Mouse (Mus musculus) hindbrain, embryonic 12.5 days (tissue): Measurements from ENCODE around the gene Gab1. TPM values are rescaled to one million over a fixed set of nuclear protein-coding genes. Genes with fewer than 3 reads are reported as not detected.

Experiments
- ATAC-seq: fragments of 200-750 bp; cut with Nextera tagmentation; 2 replicates; pipeline ENCODE4 v1.8.0; 2017; ENCODE audit warnings: moderate TSS enrichment; ENCODE audit not compliant: low FRiP score
- H3K27ac ChIP-seq: fragments of 300-500 bp; sonication (generic); 2 replicates; pipeline ENCODE4 v1.5.1; 2016; ENCODE audit warnings: mild to moderate bottlenecking
- H3K27me3 ChIP-seq: fragments of 300-500 bp; sonication (generic); 2 replicates; pipeline ENCODE4 v1.6.1; 2016; ENCODE audit warnings: mild to moderate bottlenecking
- H3K36me3 ChIP-seq: fragments of 300-500 bp; sonication (generic); 2 replicates; pipeline ENCODE4 v1.6.1; 2016; ENCODE audit warnings: mild to moderate bottlenecking
- H3K4me1 ChIP-seq: fragments of 300-500 bp; sonication (generic); 2 replicates; pipeline ENCODE4 v1.6.1; 2016
- H3K4me2 ChIP-seq: fragments of 300-500 bp; sonication (generic); replicated peaks from 2 replicates; pipeline ENCODE4 v1.6.1; 2016; ENCODE audit warnings: mild to moderate bottlenecking
- H3K4me3 ChIP-seq: fragments of 300-500 bp; sonication (generic); 2 replicates; pipeline ENCODE4 v1.5.1; 2016; ENCODE audit warnings: mild to moderate bottlenecking
- H3K9ac ChIP-seq: fragments of 300-500 bp; sonication (generic); 2 replicates; pipeline ENCODE4 v1.6.1; 2016; ENCODE audit warnings: mild to moderate bottlenecking, moderate library complexity
- H3K9me3 ChIP-seq: fragments of 300-500 bp; sonication (generic); replicated peaks from 2 replicates; pipeline ENCODE4 v1.6.1; 2016; ENCODE audit warnings: mild to moderate bottlenecking
- WGBS: fragments of 180-500 bp; shearing (Covaris S2); methylation state at CpG from one replicate; pipeline ENCODE4 v1.1.7; 2016; 5-methylcytosine and 5-hydroxymethylcytosine counted together
- polyA plus RNA-seq: library from polyadenylated mRNA; unstranded; fragments of >200 nt; fragmentation: Nextera tagmentation; extraction: Ambion mirVana; gene quantifications from 2 replicates; pipeline ENCODE4 v1.2.1, GENCODE M21; 2016

The Gab1 gene
- polyA plus RNA-seq, 1 experiment from 2014 or later, result 21.3 TPM

- Histone ChIP-seq H3K4me1 (0 out of 2 replicates have a peak, but pooled peaks cover 3% of the 10 kb centered on the region), H3K9ac (no peak overlapping the region), H3K36me3 (no peaks in the 10 kb centered on the region), H3K27me3 (no peaks in the 10 kb centered on the region), H3K9me3 (no peaks in the 10 kb centered on the region), H3K4me2 (no peak overlapping the region), H3K27ac (no peak overlapping the region), H3K4me3 (no peak overlapping the region)
- whole genome bisulfite sequencing, result 51% methylated on average over 11 of the region's 11 CpGs
- no peak for ATAC-seq
Measured at GRCm38 (mm10) chr8:80793791-80794515, 86.4 kb downstream of the Gab1 start.

- 89% methylated on average over 5 of the region's 5 CpGs for WGBS
- Histone ChIP-seq H3K4me1 (0 out of 2 replicates have a peak, but pooled peaks cover 3% of the 10 kb centered on the region), H3K4me2 (no peak overlapping the region), H3K36me3 (peaks cover 16% of the 10 kb centered on the region), H3K9ac (no peak overlapping the region), H3K9me3 (no peaks in the 10 kb centered on the region), H3K4me3 (no peak overlapping the region), H3K27ac (no peak overlapping the region), H3K27me3 (no peaks in the 10 kb centered on the region)
- no peak for ATAC-seq
Measured at GRCm38 (mm10) chr8:80792214-80792613, 88.1 kb downstream of the Gab1 start.

DNA sequence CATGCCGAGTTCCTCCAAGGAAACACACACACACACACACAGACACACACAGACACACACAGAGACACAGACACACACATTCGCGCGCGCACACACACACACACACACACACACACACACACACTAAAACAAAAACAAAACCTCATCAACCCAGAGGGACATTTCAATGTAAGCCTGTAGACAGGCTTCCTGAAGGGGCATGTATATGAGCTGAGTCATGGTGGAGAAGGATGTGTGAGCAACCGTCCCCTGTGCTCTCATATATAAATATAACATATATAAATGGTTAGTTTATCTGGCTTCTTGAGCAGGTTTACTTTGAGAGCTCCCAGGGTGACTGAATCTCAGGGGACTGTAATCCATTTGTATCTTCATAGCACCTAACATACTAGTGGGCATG lies 91.0 kb downstream of the Gab1 start:
- Histone ChIP-seq H3K4me3 (no peak overlapping the region), H3K36me3 (peaks cover 22% of the 10 kb centered on the region), H3K27ac (no peak overlapping the region), H3K27me3 (no peaks in the 10 kb centered on the region), H3K9me3 (no peaks in the 10 kb centered on the region), H3K4me1 (0 out of 2 replicates have a peak, but pooled peaks cover 3% of the 10 kb centered on the region), H3K9ac (no peak overlapping the region), H3K4me2 (no peak overlapping the region)
- WGBS, result 97% methylated on average over 6 of the region's 6 CpGs
- ATAC-seq, result no peak

DNA sequence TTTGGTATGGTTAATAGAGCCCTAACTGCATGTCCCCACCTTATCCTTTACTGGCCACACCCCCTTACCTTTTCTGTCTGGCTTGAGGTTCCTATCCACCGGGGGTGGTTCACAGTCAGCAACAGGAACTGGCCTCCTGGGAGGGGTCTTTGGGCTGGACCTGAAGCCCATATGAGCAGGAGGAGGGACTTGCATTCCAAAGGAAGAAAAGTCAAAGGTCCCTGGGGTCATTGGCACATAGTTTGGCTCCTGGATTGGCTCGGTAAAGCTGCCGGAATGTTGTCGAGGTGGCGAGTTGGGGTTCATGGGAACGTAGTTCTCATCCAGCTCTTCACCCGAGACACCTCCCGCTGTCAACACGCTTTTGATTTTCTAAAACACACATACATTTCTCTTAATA lies 95.8 kb downstream of the Gab1 start:
- Histone ChIP-seq H3K36me3 (peaks cover 33% of the 10 kb centered on the region), H3K27ac (no peak overlapping the region), H3K27me3 (no peaks in the 10 kb centered on the region), H3K9me3 (no peaks in the 10 kb centered on the region), H3K9ac (no peak overlapping the region), H3K4me3 (no peak overlapping the region), H3K4me1 (no peaks in the 10 kb centered on the region), H3K4me2 (no peak overlapping the region)
- no peak for ATAC-seq
- 86% methylated on average over 9 of the region's 9 CpGs for WGBS

- WGBS, result 92% methylated on average over 4 of the region's 4 CpGs
- no peak for ATAC-seq
Measured at GRCm38 (mm10) chr8:80783271-80783670, 97.0 kb downstream of the Gab1 start.

DNA sequence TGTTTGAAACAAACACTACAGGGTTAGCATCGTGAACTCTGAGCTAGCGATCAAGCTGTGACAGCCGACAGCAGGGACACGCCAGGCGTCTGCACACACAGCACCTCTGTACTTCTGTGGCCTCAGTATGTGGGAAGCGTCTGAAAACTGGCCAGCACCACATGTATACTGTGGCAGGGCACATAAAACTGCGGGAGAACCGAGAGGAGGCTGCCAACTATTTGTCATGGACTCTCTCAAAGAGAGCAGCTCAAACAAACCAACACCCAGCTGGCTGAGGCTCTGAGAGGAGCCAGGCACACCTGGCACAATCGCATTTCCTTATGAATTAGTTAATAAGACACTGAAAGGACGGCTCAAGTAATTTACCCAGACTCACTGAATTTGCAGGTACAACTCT lies 99.0 kb downstream of the Gab1 start:
- no peak for ATAC-seq
- Histone ChIP-seq H3K27ac (no peak overlapping the region), H3K27me3 (no peaks in the 10 kb centered on the region), H3K9me3 (no peaks in the 10 kb centered on the region), H3K4me2 (no peak overlapping the region), H3K4me3 (no peak overlapping the region), H3K4me1 (no peaks in the 10 kb centered on the region), H3K36me3 (peaks cover 23% of the 10 kb centered on the region), H3K9ac (no peak overlapping the region)
- WGBS, result 64% methylated on average over 10 of the region's 10 CpGs

More at GRCm38 (mm10) chr8:80783271-80783670, 97.0 kb downstream of the Gab1 start:
- H3K9ac ChIP-seq, result no peak overlapping the region
- H3K9me3 ChIP-seq, result no peaks in the 10 kb centered on the region
- no peaks in the 10 kb centered on the region for H3K27me3 ChIP-seq
- H3K4me1 ChIP-seq, result no peaks in the 10 kb centered on the region
- no peak overlapping the region for H3K27ac ChIP-seq
- H3K4me3 ChIP-seq, result no peak overlapping the region
- no peak overlapping the region for H3K4me2 ChIP-seq
- H3K36me3 ChIP-seq, result peaks cover 27% of the 10 kb centered on the region

- 92% methylated on average over 4 of the region's 4 CpGs for WGBS
- H3K27ac ChIP-seq, result no peak overlapping the region
- H3K9me3 ChIP-seq, result no peaks in the 10 kb centered on the region
- no peak for ATAC-seq
- peaks cover 24% of the 10 kb centered on the region for H3K36me3 ChIP-seq
- no peaks in the 10 kb centered on the region for H3K27me3 ChIP-seq
- H3K9ac ChIP-seq, result no peak overlapping the region
- H3K4me1 ChIP-seq, result no peaks in the 10 kb centered on the region
- H3K4me2 ChIP-seq, result no peak overlapping the region
- H3K4me3 ChIP-seq, result no peak overlapping the region
Measured at GRCm38 (mm10) chr8:80780271-80780670, 100.0 kb downstream of the Gab1 start.

DNA sequence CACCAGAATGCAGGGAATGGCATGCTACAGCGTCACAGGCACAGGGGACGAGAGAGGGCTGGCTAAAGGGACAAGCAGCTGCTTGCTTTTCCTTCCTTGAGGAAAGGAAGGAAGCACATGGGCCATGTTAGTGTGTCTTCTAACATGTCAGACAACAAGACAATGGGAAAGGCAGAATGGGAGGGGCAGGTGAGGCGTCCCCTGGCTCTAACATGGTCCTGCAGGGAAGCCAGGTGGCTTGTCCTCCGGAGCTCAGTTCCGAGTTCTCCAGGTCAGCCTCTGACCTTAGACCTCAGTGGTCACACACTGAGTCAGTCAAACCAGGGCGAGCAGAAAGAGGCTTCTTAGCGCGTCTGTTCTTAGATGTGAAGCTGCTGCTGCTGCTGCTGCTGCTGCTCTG lies 103.9 kb downstream of the Gab1 start:
- H3K27ac ChIP-seq, result no peak overlapping the region
- H3K36me3 ChIP-seq, result peaks cover 23% of the 10 kb centered on the region
- H3K4me3 ChIP-seq, result no peak overlapping the region
- 72% methylated on average over 8 of the region's 8 CpGs for WGBS
- no peak overlapping the region for H3K4me2 ChIP-seq
- no peaks in the 10 kb centered on the region for H3K27me3 ChIP-seq
- no peak overlapping the region for H3K9ac ChIP-seq
- no peaks in the 10 kb centered on the region for H3K9me3 ChIP-seq
- no peaks in the 10 kb centered on the region for H3K4me1 ChIP-seq
- no peak for ATAC-seq

GRCm38 (mm10) chr8:80772732-80773460 lies 107.4 kb downstream of the Gab1 start:
- no peak overlapping the region for H3K4me3 ChIP-seq
- H3K4me2 ChIP-seq, result no peak overlapping the region
- H3K27ac ChIP-seq, result no peak overlapping the region
- no peaks in the 10 kb centered on the region for H3K27me3 ChIP-seq
- ATAC-seq, result no peak
- no peak overlapping the region for H3K9ac ChIP-seq
- H3K4me1 ChIP-seq, result no peaks in the 10 kb centered on the region
- 90% methylated on average over 4 of the region's 4 CpGs for WGBS
- H3K36me3 ChIP-seq, result peaks cover 40% of the 10 kb centered on the region
- H3K9me3 ChIP-seq, result no peaks in the 10 kb centered on the region

DNA sequence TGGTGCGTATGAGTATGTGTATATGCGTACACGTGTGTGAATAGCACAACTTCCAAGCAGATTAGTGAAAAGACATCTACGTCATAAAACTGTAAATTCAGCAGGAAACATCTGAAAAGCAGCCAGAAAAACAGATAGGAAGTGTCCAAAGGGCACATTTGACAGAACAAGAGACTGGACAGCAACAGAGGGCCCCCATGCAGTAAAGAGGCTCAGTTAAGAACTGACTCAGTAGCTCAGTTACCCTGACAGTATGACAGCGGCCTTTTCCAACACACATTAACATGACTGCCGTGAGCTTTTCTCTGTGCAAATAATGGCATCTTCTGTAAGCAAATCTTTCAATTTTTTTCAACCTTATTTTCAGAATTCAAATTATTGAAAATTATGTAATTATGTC lies 111.9 kb downstream of the Gab1 start:
- Histone ChIP-seq H3K36me3 (peaks cover 40% of the 10 kb centered on the region), H3K27me3 (no peaks in the 10 kb centered on the region), H3K9ac (no peak overlapping the region), H3K9me3 (no peaks in the 10 kb centered on the region), H3K4me3 (no peak overlapping the region), H3K4me2 (no peak overlapping the region), H3K4me1 (no peaks in the 10 kb centered on the region), H3K27ac (no peak overlapping the region)
- 95% methylated on average over 6 of the region's 6 CpGs for WGBS
- no peak for ATAC-seq

DNA sequence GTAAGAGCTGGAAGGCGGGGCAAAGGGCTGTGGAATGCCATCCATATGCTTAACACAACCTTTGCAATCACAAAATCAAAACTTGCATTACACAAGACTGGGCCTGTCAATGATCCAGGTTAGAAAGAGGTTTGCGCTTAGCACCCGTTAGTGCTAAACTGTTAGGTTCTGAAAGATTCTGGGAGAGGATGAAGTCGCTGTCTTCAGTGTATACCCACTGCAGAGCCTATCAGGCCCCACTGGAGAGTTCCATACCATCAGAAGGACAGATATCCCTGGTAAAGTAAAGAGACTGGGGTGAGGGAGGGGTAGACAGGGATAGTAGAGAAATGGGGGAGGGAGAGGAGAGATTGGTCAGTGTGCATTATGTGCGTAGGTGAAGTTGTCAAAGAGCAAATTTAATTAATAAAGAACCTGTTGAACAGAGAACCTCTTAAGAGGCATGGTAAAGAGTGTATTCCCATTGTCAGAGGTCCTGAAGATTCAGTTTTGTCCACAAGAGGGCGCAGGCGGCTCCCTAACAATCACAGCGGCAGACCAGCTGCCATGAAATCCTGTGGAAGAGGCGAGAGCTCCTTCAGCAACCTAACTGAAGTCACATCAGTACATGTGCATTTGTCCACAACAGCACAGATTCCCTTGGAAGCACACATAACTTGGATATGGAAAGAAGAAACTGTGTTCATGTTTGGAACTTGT lies 127.2 kb downstream of the Gab1 start:
- H3K36me3 ChIP-seq, result no peaks in the 10 kb centered on the region
- H3K4me2 ChIP-seq, result no peak overlapping the region
- no peaks in the 10 kb centered on the region for H3K9me3 ChIP-seq
- H3K27ac ChIP-seq, result no peak overlapping the region
- ATAC-seq, result peak; percentile 68
- no peak overlapping the region for H3K4me3 ChIP-seq
- no peaks in the 10 kb centered on the region for H3K27me3 ChIP-seq
- H3K4me1 ChIP-seq, result no peaks in the 10 kb centered on the region
- 31% methylated on average over 9 of the region's 9 CpGs for WGBS
- no peak overlapping the region for H3K9ac ChIP-seq

GRCm38 (mm10) chr8:80752429-80752828 lies 127.9 kb downstream of the Gab1 start:
- Histone ChIP-seq H3K27me3 (no peaks in the 10 kb centered on the region), H3K27ac (no peak overlapping the region), H3K9ac (no peak overlapping the region), H3K36me3 (no peaks in the 10 kb centered on the region), H3K9me3 (no peaks in the 10 kb centered on the region), H3K4me3 (no peak overlapping the region), H3K4me1 (no peaks in the 10 kb centered on the region), H3K4me2 (no peak overlapping the region)
- ATAC-seq, result no peak
- 65% methylated on average over 7 of the region's 7 CpGs for WGBS
